Mouse (Mus musculus) gastrocnemius, postnatal 4 days (tissue): ENCODE results near the gene Hspa1a. TPM values are rescaled to one million over a fixed set of nuclear protein-coding genes. Genes with fewer than 3 reads are reported as not detected.
"Not testable (repeated sequence)": the region's sequence is repeated elsewhere in the genome, so short reads cannot be mapped to it uniquely, and the experiment has no call there.

ENCODE experiments used
- DNase-seq, 2 experiments: peaks; one replicate each; pipeline ENCODE4 v3.0.0; 2021 to 2022; ENCODE audit warnings: low spot score in 2 of 2, mixed read lengths in 2 of 2
- total RNA-seq, 2 experiments: library from RNA; stranded (reverse); gene quantifications; 2 replicates each; pipeline ENCODE4 v1.2.3; 2021

Gene Hspa1a
- total RNA-seq, 2 experiments from 2014 or later = 3.2 to 4.4 TPM

DNA sequence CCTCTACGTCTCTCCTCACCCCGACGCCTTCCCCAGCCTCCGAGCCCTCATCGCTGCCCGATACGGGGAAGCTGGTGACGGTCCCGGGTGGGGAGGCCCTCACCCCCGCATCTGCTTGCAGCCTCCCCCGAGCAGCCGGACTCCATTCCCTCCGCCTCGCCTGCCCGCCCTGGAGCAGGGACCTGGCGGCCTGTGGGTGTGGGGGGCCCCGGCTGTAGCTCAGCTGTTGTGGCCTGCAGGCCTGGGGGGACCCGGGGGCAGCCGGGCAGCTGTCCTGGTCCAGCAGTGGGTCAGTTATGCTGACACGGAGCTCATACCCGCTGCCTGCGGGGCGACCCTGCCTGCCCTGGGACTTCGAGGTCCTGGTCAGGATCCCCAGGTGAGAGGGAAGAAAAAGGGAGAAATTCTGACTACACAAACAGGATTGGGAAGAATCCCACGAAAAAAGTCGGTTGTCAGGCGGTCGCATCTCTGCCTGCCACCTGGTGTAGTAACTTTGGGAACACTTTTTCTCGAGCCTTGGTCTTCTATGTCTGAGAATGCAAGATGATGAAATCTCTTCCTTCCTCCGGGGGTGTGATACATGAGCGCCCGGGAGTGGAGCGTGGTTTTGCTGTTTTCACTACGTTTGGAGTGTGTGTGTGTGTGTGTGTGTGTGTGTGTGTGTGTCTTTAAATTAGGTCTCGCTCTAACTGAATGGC is 29.6 kb upstream of the Hspa1a start:
- DNase-seq = peak in 1 of 2 experiments; percentile 50

DNA sequence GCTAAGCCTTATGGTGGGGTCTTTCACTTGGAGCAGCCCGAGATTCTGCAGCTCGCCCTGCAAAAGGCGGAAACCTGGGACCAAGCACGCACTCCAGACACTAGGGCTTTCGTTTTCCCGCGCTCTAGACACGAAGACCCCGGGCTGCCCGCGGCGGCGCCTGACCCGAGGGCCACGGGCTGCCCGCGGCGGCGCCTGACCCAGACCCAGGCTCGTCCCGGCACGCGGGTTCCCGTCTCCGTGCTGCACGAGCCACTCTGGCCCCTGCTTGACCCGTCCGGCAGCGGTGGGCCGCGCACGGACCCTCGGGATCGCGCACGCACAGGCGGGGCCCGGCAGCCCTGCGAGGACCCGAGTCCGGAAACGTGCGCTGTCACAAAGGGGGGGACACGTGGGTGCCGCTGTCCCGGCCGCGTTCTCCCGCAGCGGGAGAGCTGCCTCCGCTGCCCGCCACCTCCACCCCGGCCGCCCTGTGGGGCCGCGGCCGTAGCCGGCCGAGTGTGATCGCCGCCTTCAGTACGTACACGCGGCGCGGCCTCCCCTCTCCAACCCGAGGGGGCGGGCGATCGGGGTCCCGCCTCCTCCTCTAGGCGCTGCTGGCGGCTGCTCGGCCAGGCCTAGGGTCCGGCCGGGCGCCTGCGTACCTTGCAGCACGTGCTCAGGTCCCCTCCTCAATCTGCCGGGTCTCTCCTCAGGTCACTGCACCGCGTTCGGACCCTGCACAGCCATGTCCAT is 28.9 kb upstream of the Hspa1a start, which contains the start of gene Vars:
Gene Vars, plus strand, starts transcription at position 271 of the 735 bp plus-strand sequence.
- peak; percentile 83 to 89 for DNase-seq

DNA sequence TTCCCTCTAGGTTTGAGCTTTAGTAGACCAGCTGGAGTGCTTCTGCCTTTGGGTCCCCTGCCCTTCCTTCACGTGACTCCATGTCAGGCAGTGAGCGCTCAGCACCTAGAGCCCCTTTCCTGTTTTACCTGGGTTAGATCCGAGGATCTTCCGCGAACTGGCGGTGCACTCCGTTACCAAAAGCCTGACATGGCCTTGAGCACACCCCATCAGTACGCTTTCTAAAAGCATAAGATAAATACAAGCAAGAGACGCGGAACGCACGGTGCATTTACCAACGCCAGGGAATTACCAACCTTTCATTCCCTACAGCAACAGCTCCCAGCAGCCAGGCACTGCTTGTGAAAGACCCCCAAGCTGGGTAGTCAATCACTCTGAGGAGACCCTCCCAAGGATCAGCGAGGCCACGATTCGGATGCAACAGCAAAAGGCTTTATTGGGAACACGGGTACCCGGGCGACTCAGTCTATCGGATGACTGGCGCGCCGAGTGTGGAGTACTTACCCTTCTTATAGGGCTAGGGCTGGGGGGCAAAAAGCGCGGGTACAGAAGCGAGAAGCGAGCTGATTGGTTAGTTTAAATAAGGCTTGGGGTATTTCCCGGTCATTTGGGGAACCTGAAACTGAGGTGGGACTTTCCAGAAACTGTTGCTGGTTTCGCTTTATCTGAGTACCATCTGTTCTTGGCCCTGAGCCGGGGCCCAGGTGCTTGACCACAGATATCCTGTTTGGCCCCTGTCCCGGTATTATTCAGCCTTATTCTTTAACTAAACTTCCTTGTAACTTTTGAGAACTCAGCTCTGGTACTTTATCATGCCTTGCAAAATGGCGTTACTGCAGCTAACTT is 28.1 kb upstream of the Hspa1a start:
- DNase-seq = not testable (repeated sequence)

DNA sequence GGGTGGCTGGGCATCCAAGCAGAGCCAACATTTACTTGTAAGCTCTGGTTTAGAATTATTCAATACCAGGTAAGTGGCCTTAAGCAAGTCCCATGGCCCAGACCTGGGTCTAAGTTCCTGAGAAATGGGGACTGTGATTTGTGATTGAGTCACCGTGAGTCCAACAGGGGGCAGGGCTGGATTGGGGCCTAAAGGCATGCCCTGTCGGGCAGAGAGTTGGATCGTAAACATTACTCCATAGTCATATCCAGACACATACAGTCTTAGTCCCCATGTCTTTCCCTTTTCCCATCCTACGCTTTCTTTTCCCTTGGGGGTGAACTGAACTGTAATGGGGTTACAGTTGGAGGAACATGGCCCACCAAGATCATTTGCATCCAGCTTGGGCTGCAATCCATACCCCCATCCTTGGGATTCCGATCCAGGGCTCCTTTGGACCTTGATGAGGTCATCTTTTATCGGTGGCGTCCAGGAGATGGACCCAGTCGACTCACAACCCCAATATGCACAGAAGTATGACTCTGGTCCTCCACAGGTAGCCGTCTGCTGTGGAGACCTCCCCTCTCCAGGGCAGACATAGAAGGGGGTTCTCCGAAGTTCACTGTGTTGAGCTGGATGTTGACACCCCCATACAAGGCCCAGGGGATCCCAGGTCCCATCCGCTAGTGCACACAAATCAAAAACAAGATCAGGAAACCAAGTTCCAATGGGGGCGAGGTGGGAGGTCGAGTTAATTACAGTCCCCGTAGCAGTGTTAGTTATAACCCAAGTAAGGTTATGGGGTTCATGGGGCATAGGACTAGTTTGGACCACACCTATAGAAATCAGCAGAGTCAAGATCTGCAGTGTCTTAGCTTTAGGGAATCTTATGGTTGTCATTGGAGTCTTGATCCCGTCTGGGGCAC is 26.8 kb upstream of the Hspa1a start:
- DNase-seq = no peak

DNA sequence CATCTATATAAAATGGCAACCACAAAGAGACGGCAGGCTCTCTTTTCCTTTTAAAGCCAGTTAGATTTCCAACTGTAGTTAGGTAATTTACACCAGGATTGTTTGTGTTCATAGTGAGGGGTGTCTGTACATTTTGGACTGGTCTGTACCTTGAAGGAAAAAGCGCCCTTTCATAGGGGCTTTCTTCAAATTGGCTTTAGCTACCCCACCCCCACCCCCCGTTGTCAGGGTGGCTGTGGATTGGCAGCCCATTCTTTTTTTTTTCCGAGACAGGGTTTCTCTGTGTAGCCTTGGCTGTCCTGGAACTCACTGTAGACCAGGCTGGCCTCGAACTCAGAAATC is 25.2 kb upstream of the Hspa1a start:
- no peak for DNase-seq

DNA sequence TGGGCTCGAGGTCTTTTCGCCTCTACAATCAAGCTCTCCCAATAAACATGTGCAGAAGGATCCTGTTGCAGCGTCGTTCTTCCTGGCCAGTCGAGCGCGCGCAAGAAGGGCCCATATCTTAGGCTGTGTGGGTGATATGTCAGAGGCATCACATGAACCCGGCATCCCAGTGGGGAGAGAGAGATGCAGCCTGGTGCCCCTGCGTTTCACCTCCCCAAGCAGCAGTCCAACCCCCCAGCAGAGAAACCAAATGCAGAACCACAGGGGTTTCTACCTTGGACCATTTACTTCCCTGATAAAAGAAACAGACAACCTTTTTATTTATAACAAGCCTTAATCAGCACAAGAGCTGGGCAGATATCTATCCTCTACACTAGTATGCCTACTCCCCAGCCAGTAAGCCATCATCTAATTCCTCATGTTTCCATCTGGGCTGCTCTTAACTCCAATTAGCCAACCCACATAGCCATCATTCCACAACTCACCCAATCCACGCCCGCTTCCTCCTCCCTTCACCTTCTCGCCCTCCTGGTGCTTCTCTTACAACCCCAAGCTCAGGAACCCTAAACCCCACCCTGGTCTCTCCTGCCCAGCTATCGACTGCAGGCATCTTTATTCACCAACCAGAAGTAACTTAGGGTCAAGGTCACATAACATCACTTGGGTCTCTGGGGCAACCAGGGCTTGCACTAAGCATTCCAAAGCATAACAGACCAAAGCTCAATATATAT is 24.6 kb upstream of the Hspa1a start:
- DNase-seq = no peak

DNA sequence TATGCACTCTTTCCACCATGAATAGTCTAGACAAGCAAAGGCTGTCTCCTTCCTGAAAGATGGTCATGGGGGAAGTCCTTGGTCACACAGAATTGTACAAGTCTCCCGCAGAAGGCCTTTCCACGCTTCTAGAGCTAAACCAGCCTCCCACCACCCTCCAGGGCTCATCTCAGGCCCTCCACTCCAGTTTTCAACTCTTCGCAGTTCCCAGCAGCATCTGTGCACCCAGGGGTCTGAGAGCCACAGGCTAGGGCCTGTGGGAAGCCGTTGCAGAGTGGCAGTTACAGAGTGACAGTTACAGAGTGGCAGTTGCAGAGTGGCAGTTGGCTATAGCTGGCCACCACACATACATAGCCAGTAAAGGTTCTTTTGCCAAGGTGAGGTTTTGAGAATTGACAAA is 24.0 kb upstream of the Hspa1a start:
- DNase-seq = not testable (repeated sequence)

DNA sequence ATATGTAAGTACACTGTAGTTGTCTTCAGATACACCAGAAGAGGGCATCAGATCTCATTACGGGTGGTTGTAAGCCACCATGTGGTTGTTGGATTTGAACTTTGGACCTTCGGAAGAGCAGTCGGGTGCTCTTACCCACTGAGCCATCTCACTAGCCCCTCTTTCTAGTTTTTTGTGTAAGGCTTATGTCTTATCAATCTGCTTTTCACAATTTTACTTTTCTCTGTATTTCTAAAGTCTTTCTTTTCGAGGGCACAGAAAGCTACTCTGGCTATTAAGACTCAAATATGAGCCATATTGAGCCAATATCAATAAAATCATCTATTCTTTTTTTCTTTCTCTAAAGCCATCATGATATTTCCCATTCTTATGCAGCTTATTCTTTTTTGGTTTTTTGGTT is 23.2 kb upstream of the Hspa1a start:
- not testable (repeated sequence) for DNase-seq

DNA sequence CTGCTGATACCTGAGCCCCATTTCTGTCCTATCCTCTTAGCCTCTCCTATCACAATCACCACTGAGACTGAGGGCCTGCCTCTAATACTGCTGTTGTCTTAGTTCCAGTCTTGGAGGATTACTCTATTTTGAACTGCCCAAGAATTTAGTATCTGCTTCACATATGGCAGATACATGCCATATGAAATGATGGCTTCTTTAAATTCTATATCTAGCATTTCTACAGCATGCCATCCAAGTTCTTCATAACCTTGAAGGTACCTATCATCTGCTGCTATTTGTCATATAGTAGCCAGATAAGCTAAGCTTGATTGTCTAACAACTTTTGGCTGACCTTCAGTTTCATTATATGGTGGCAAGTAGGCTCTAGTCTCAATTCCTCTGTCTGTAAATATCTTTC is 22.8 kb upstream of the Hspa1a start:
- DNase-seq = no peak

DNA sequence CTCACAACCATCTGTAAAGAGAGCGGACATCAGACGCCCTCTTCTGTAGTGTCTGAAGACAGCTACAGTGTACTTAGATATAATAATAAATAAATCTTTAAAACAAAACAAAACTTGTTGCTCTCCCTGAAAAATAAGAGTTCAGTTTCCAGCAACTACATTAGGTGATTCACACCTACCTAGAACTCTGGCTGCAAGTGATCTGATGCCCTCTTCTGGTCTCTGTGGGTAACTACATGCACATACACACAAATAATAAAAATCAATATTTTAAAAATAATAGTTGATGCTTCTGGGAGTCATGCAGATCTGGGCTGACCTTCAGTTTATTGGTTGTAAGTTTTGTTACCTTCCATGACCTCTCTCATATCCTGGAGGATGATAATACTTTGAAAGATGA is 12.3 kb upstream of the Hspa1a start:
- no peak for DNase-seq

DNA sequence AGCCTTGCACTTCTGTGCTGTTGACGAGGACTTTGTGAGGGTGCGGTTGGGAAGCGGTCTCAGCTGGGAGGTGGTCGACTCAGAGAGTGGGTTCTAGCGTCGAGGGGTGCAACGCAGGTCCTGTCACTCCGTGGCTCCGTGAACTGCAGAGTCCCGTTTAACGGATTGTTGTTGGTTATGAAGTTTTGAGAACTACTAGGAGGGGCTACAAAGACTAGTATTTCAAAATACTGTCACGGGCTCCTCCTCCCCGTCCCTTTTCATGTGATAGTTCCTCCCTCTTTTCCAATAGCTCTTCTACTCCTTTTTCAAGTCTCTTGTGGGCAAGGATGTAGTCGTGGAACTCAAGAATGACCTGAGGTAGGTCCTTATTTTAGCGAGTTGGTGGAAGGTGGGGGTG is 10.4 kb upstream of the Hspa1a start:
- no peak for DNase-seq

DNA sequence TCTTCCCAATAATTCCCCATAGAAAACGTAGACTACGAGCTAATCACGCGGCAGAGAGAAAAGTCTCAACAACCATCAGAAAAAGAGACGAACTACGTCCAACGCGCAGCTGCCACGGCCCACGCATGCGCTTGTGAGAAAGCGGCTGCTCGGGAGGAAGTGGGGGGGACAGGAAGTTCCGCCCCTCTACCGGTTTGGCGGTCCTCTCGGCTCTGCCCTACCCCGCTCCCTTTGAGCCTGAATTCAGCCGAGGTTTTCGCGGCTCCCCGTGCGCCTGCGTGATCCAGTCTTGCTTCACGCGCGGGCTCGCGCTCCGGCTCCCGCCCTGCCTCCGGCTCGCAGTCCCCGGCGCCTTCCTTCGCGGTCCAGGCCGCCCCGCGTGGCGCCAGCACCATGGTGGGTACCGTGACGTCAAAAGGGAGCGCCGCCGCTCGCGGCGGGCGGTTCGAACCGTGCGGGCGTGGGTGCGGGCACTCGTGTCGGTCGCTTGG is 9.8 kb upstream of the Hspa1a start, which contains the start of gene Lsm2:
Gene Lsm2, plus strand, starts transcription at position 173 of the 491 bp plus-strand sequence.
- peak; percentile 72 to 90 for DNase-seq

DNA sequence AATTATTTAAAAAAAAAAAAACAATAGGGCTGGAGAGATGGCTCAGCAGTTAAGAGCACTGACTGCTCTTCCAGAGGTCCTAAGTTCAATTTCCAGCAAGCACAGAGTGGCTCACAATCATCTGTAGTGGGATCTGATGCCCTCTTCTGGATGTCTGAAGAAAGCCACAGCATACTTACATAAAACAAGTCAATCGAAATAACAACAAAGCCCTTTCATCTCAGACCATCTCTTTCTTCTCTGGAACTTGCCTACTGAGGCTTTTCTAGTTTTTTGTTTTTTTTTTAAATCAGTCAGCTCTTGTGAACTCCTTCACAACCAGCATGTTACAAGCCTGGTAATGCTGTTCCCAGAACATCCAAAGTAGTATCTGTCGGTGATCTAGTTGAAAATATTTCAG is 8.7 kb upstream of the Hspa1a start:
- no peak for DNase-seq

DNA sequence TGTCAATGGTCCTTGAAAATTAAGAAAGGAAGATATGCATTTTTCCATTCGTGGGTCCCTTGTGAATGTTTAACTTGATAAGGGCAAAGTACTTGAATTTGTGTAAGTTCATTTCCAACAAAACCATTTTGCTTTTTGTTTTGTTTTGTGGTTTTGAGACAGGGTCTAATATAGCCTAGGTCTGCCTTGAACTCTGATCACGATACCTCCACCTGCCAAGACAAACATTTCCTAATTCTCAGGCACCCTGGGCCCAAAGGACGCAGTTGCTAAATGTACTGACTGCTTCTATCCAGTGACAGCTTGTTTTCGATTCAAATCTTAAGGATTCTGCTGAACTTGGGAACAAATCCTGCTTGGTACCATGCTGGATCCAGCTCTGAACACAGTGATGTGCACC is 7.7 kb upstream of the Hspa1a start:
- DNase-seq = no peak

DNA sequence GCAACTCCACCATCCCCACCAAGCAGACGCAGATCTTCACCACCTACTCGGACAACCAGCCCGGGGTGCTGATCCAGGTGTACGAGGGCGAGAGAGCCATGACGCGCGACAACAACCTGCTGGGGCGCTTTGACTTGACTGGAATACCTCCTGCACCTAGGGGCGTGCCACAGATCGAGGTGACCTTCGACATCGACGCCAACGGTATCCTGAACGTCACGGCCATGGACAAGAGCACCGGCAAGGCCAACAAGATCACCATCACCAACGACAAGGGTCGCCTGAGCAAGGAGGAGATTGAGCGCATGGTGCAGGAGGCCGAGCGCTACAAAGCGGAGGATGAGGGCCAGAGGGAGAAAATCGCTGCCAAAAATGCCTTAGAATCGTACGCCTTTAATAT is 6.3 kb upstream of the Hspa1a start:
- DNase-seq = no peak

DNA sequence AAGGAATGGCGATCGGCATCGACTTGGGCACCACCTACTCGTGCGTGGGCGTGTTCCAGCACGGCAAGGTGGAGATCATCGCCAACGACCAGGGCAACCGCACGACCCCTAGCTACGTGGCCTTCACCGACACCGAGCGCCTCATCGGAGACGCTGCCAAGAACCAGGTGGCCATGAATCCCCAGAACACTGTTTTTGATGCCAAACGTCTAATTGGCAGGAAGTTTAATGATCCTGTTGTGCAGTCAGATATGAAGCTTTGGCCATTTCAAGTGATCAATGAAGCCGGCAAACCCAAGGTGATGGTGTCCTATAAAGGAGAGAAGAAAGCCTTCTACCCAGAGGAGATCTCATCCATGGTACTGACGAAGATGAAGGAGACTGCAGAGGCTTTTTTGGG is 5.0 kb upstream of the Hspa1a start:
- no peak for DNase-seq

DNA sequence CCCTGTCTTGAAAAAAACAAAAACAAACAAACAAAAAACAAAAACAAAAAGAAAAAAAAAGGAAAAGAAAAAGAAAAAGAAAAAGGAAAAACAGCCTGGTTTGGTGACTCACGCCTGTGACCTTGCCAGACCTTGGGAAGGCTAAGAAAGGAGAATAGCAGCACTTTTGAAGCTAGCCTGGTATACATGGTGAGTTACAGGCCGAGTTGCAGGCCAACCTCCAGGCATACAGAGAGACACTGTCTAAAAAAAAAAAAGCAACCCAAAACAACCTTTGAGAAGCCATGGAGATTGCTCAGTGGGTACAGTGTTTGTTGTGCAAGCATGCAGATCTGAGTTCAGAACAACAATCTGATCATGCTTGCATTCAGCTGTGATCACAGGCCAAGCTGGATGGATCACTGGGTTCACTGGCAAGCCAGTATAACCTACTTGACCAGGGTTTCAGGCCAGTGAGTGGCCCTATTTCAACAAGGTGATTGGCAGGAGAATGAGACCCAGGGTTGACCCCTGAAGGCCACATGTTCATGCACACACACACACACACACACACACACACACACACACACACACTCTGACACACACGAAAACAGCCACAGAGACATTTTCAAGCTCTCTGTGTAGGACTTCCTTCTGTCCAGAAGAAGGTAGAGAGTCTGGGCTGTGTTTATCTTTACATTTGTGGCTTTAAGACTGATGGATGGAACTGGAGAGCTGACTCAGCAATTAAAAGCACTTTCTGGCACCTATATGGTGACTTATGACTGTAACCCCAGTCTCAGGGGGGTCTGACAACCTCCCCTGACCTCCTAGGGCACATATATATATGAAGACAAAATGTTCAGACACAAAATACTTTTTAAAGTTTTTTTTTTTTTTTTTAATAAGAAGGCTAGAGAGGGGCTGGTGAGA is 3.9 kb upstream of the Hspa1a start:
- DNase-seq = no peak

DNA sequence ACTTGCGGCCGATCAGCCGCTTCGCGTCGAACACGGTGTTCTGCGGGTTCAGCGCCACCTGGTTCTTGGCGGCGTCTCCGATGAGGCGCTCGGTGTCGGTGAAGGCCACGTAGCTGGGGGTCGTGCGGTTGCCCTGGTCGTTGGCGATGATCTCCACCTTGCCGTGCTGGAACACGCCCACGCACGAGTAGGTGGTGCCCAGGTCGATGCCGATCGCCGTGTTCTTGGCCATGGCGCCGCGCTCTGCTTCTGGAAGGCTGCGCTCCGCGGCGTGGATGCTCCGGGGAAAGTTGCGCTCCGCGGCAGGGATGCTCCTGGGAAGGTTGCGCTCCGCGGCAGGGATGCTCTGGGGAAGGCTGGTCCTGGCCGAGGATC is 275 bp downstream of the Hspa1a start:
- DNase-seq = not testable (repeated sequence)

DNA sequence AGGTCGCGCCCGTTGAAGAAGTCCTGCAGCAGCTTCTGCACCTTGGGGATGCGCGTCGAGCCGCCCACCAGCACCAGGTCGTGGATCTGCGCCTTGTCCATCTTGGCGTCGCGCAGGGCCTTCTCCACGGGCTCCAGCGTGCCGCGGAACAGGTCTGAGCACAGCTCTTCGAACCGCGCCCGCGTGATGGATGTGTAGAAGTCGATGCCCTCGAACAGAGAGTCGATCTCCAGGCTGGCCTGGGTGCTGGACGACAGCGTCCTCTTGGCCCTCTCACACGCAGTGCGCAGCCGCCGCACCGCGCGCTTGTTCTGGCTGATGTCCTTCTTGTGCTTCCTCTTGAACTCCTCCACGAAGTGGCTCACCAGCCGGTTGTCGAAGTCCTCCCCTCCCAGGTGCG is 1.1 kb downstream of the Hspa1a start:
- DNase-seq = not testable (repeated sequence)
